Mouse (Mus musculus) C2C12 (cell line): ENCODE results near the gene Tsc2. TPM values are rescaled to one million over a fixed set of nuclear protein-coding genes. Genes with fewer than 3 reads are reported as not detected.

Experiments used
- H3K27me3 ChIP-seq: one replicate; pipeline ENCODE4 v1.6.1; 2011; ENCODE audit not compliant: control insufficient read depth, insufficient read depth, insufficient read length
- H3K36me3 ChIP-seq: one replicate; pipeline ENCODE4 v1.6.1; 2011; ENCODE audit not compliant: control insufficient read depth, insufficient read depth
- H3K4me3 ChIP-seq: one replicate; pipeline ENCODE4 v1.5.1; 2011; ENCODE audit warnings: mild to moderate bottlenecking, control low read depth; ENCODE audit not compliant: poor library complexity, insufficient read depth, severe bottlenecking
- H3K79me2 ChIP-seq: one replicate; pipeline ENCODE4 v1.6.1; 2011; ENCODE audit not compliant: control insufficient read depth, insufficient read depth
- H3K79me3 ChIP-seq: one replicate; pipeline ENCODE4 v1.6.1; 2011; ENCODE audit warnings: low read depth, control low read depth
- H3ac ChIP-seq: one replicate; pipeline ENCODE3; 2011; ENCODE audit warnings: low read depth; ENCODE audit not compliant: control insufficient read depth, insufficient read length
- CEBPB ChIP-seq: IDR thresholded peaks from one replicate; pipeline ENCODE4 v1.6.1; 2011; ENCODE audit warnings: low read depth, mild to moderate bottlenecking, control low read depth, moderate library complexity
- CTCF ChIP-seq: IDR thresholded peaks from one replicate; pipeline ENCODE4 v1.5.1; 2011; ENCODE audit not compliant: control insufficient read depth, insufficient read depth, insufficient read length
- FOSL1 ChIP-seq: IDR thresholded peaks from one replicate; pipeline ENCODE4 v1.8.0; 2011; ENCODE audit warnings: mild to moderate bottlenecking, low read length; ENCODE audit not compliant: poor library complexity, insufficient read depth, severe bottlenecking
- MAX ChIP-seq: IDR thresholded peaks from one replicate; pipeline ENCODE4 v1.6.1; 2011; ENCODE audit warnings: mild to moderate bottlenecking, control low read depth
- MYOD1 ChIP-seq: IDR thresholded peaks from one replicate; pipeline ENCODE4 v1.6.1; 2011; ENCODE audit warnings: low read depth; ENCODE audit not compliant: control insufficient read depth, insufficient read length
- MYOG ChIP-seq: IDR thresholded peaks from one replicate; pipeline ENCODE4 v1.6.1; 2011; ENCODE audit not compliant: control insufficient read depth, insufficient read length; ENCODE audit errors: extremely low read depth
- USF1 ChIP-seq: IDR thresholded peaks from one replicate; pipeline ENCODE4 v1.6.1; 2011; ENCODE audit warnings: low read depth, mild to moderate bottlenecking, control low read depth, moderate library complexity
- polyA plus RNA-seq: library from polyadenylated mRNA; unstranded; fragments of >200 nt; fragmentation: generic; extraction: Trizol; gene quantifications from one replicate; pipeline ENCODE4 v1.2.1, GENCODE M21; 2012; ENCODE audit warnings: missing spikeins

Gene Tsc2
- polyA plus RNA-seq, 1 experiment: 33.3 TPM

DNA sequence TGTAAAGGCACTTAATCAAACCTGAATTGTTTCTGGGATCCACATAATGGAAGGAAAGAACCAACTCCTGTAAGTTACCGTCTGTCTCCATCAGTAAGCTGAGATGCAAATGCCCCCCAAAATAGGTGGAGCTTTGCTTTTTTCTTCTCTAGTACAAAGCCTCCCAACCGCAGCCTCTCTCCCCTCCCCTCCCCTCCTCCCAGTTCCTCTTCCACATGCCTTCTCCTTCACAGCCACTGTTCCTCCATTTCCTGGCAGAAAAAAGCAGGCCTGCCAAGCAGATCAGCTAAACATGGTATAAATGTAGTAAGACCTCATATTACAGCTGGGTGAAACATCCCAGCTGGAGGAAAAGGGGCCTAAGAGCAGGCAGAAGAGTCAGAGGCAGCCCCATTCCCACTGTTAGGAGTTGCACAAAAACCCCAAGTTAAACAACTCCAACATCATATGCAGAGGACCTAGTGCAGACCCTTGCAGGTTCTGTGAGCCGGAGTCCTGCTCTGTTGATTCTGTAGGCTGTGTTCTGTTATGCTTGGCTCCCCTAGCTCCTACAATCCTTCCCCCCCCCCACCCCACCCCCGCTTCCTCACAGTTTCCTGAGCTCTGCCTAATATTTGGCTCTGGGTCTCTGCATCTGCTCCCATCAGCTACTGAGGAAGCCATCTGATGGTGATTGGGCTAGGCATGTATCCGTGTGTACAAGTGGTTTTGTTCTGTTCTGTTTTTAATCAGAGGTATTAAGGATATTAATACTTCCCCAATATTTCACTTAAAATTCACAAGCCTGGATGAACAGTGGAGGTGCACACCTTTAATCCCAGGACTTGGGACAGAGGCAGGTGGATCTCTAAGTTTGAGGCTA is 48.6 kb downstream of the Tsc2 start:
- TF ChIP-seq MYOG (no peak), MAX (no peak), FOSL1 (no peak), MYOD1 (no peak), CTCF (no peak), USF1 (no peak), CEBPB (no peak)
- Histone ChIP-seq H3ac (no peak overlapping the region), H3K36me3 (peaks cover 54% of the 10 kb centered on the region), H3K27me3 (no peaks in the 10 kb centered on the region), H3K79me3 (no peaks in the 10 kb centered on the region), H3K79me2 (no peaks in the 10 kb centered on the region), H3K4me3 (no peak overlapping the region)

DNA sequence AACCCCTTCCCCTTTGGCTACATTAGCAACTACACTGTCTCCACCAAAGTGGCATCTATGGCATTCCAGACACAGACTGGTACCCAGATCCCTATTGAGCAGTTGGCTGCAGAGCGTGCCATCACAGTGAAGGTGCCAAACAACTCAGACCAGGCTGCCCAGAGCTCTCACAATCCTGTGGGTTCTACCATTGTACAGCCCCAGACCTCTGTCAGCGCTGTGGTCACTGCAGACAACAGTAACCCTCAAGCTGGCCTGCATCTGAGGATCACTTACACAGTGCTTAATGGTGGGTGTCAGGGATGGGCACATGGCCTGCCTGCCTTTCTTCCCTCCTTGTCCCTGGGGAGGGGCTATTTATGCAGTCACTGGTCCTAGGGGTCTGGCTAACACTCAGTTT is 52.1 kb downstream of the Tsc2 start:
- TF ChIP-seq MAX: no peak
- TF ChIP-seq USF1: no peak
- TF ChIP-seq MYOG: no peak
- no peak for TF ChIP-seq CTCF
- TF ChIP-seq CEBPB: no peak
- no peak for TF ChIP-seq MYOD1
- TF ChIP-seq FOSL1: no peak
- peaks cover 32% of the 10 kb centered on the region for H3K36me3 ChIP-seq
- no peaks in the 10 kb centered on the region for H3K79me2 ChIP-seq
- no peaks in the 10 kb centered on the region for H3K27me3 ChIP-seq
- H3K4me3 ChIP-seq: no peak overlapping the region
- no peaks in the 10 kb centered on the region for H3K79me3 ChIP-seq
- no peak overlapping the region for H3ac ChIP-seq

DNA sequence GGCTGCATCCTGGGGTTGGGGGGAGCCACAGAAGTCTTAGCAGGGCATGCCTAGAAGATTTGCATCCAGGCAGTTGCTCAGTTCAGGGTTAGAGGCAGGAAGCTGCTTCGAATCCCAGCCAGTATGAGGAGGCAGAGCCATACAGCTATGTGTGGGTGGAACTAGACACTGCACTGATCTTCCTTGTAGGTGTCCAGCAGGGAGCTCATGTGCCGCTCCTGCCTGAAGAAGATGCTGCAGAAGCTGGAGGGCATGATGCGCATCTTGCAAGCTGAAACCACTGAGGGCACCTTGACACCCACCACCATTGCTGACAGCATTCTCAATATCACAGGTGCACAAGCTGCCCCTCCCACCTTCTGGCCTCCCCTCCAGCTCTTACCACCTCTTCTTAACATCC is 52.9 kb downstream of the Tsc2 start:
- Histone ChIP-seq H3ac (no peak overlapping the region), H3K79me3 (no peaks in the 10 kb centered on the region), H3K4me3 (no peak overlapping the region), H3K79me2 (no peaks in the 10 kb centered on the region), H3K36me3 (peaks cover 32% of the 10 kb centered on the region), H3K27me3 (no peaks in the 10 kb centered on the region)
- TF ChIP-seq USF1 (no peak), FOSL1 (no peak), MYOG (no peak), MAX (no peak), CEBPB (no peak), CTCF (no peak), MYOD1 (no peak)

DNA sequence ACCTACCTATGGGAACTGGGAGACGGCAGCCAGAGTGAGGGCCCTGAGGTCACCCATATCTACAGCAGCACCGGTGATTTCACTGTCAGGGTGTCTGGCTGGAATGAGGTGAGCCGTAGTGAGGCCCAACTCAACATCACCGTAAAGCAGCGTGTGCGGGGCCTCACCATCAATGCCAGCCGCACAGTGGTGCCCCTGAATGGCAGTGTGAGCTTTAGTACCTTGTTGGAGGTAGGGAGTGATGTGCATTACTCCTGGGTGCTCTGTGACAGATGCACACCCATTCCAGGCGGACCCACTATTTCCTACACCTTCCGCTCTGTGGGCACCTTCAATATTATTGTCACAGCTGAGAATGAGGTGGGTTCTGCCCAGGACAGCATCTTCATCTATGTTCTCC is 58.6 kb downstream of the Tsc2 start:
- no peaks in the 10 kb centered on the region for H3K79me3 ChIP-seq
- no peak overlapping the region for H3K4me3 ChIP-seq
- H3K79me2 ChIP-seq: no peaks in the 10 kb centered on the region
- peaks cover 42% of the 10 kb centered on the region for H3K36me3 ChIP-seq
- H3ac ChIP-seq: no peak overlapping the region
- H3K27me3 ChIP-seq: no peaks in the 10 kb centered on the region
- TF ChIP-seq FOSL1: no peak
- no peak for TF ChIP-seq CEBPB
- TF ChIP-seq MYOD1: no peak
- TF ChIP-seq MYOG: no peak
- TF ChIP-seq MAX: no peak
- no peak for TF ChIP-seq CTCF
- TF ChIP-seq USF1: no peak

DNA sequence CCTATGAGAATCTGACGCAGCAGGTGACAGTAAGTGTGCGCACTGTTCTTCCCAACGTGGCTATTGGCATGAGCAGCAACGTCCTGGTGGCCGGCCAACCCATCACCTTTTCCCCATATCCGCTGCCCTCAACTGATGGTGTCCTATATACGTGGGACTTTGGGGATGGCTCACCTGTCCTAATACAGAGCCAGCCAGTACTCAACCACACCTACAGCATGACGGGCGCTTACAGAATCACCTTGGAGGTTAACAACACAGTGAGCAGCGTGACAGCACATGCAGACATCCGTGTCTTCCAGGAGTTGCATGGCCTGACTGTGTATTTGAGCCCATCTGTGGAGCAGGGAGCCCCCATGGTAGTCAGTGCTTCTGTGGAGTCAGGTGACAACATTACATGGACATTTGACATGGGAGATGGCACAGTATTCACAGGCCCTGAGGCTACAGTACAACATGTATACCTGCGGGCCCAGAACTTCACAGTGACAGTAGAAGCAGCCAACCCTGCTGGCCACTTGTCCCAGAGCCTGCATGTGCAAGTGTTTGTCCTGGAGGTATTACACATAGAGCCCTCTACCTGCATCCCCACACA is 59.7 kb downstream of the Tsc2 start:
- TF ChIP-seq MAX (no peak), CEBPB (no peak), MYOG (no peak), CTCF (no peak), USF1 (no peak)
- Histone ChIP-seq H3K36me3 (peaks cover 43% of the 10 kb centered on the region), H3K79me2 (peaks cover 6% of the 10 kb centered on the region), H3K27me3 (no peaks in the 10 kb centered on the region), H3K4me3 (no peak overlapping the region), H3ac (no peak overlapping the region), H3K79me3 (no peaks in the 10 kb centered on the region)

DNA sequence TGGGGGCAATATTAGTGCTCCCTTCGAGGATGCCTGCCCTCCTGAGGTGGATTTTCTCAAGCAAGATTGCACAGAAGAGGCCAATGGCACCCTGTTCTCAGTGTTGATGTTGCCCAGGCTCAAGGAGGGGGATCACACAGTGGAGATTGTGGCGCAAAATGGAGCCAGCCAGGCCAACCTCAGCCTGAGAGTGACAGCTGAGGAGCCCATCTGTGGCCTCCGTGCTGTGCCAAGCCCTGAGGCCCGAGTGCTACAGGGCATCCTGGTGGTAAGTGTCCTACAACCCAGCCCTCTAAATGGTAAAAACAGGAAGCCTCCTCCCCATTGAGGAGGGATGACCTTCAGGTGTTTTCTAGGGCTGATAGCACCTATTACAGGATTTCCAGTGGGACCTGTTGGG is 62.6 kb downstream of the Tsc2 start:
- Histone ChIP-seq H3K79me3 (no peaks in the 10 kb centered on the region), H3K79me2 (peaks cover 26% of the 10 kb centered on the region), H3ac (no peak overlapping the region), H3K4me3 (no peak overlapping the region), H3K36me3 (peaks cover 70% of the 10 kb centered on the region), H3K27me3 (no peaks in the 10 kb centered on the region)
- TF ChIP-seq USF1 (no peak), MYOG (no peak), CTCF (no peak), FOSL1 (no peak), MYOD1 (no peak), MAX (no peak), CEBPB (no peak)
